Mouse (Mus musculus): ENCODE results near the gene Hoxd10. TPM values are rescaled to one million over a fixed set of nuclear protein-coding genes. Genes with fewer than 3 reads are reported as not detected.

Hoxd10 gene
- total RNA-seq, 2 experiments from 2014 or later: not detected

- ATAC-seq (replicated peaks; ENCODE audit: low FRiP score, low TSS enrichment, poor library complexity, severe bottlenecking): 0 out of 2 replicates have a peak, but pooled peaks have one; percentile 40
Measured at GRCm38 (mm10) chr2:74661685-74662084, 30.0 kb upstream of the Hoxd10 start.

- ATAC-seq (replicated peaks; ENCODE audit: low FRiP score, low TSS enrichment, poor library complexity, severe bottlenecking): peak; percentile 68; the same call in 1 of the 2 replicates
Measured at GRCm38 (mm10) chr2:74663291-74663925, 28.3 kb upstream of the Hoxd10 start.

GRCm38 (mm10) chr2:74666411-74666810, 25.3 kb upstream of the Hoxd10 start:
- no peak for ATAC-seq (replicated peaks; ENCODE audit: low FRiP score, low TSS enrichment, poor library complexity, severe bottlenecking)

GRCm38 (mm10) chr2:74667191-74667841, 24.4 kb upstream of the Hoxd10 start:
- ATAC-seq (replicated peaks; ENCODE audit: low FRiP score, low TSS enrichment, poor library complexity, severe bottlenecking): no peak

- ATAC-seq (replicated peaks; ENCODE audit: low FRiP score, low TSS enrichment, poor library complexity, severe bottlenecking): no peak
Measured at GRCm38 (mm10) chr2:74667842-74668357, 23.8 kb upstream of the Hoxd10 start, which contains the start of gene Hoxd13. Gene Hoxd13 (plus strand): TSS chr2:74668310.

- no peak for ATAC-seq (replicated peaks; ENCODE audit: low FRiP score, low TSS enrichment, poor library complexity, severe bottlenecking)
Measured at GRCm38 (mm10) chr2:74668370-74669229, 23.1 kb upstream of the Hoxd10 start.

- ATAC-seq (replicated peaks; ENCODE audit: low FRiP score, low TSS enrichment, poor library complexity, severe bottlenecking): no peak
Measured at GRCm38 (mm10) chr2:74669230-74669578, 22.5 kb upstream of the Hoxd10 start.

GRCm38 (mm10) chr2:74669650-74670235, 22.0 kb upstream of the Hoxd10 start:
- ATAC-seq (replicated peaks; ENCODE audit: low FRiP score, low TSS enrichment, poor library complexity, severe bottlenecking): no peak

- no peak for ATAC-seq (replicated peaks; ENCODE audit: low FRiP score, low TSS enrichment, poor library complexity, severe bottlenecking)
Measured at GRCm38 (mm10) chr2:74670632-74671188, 21.0 kb upstream of the Hoxd10 start.

GRCm38 (mm10) chr2:74671847-74672246, 19.9 kb upstream of the Hoxd10 start:
- ATAC-seq (replicated peaks; ENCODE audit: low FRiP score, low TSS enrichment, poor library complexity, severe bottlenecking): no peak

- peak; percentile 69 for ATAC-seq (replicated peaks; ENCODE audit: low FRiP score, low TSS enrichment, poor library complexity, severe bottlenecking)
Measured at GRCm38 (mm10) chr2:74672481-74673362, 19.0 kb upstream of the Hoxd10 start.

GRCm38 (mm10) chr2:74673835-74674425, 17.8 kb upstream of the Hoxd10 start:
- ATAC-seq (replicated peaks; ENCODE audit: low FRiP score, low TSS enrichment, poor library complexity, severe bottlenecking): no peak

- ATAC-seq (replicated peaks; ENCODE audit: low FRiP score, low TSS enrichment, poor library complexity, severe bottlenecking): no peak
Measured at GRCm38 (mm10) chr2:74674881-74675665, 16.7 kb upstream of the Hoxd10 start, which contains the start of gene Hoxd12. Gene Hoxd12 (plus strand): TSS chr2:74675013.

- no peak for ATAC-seq (replicated peaks; ENCODE audit: low FRiP score, low TSS enrichment, poor library complexity, severe bottlenecking)
Measured at GRCm38 (mm10) chr2:74675666-74676282, 15.9 kb upstream of the Hoxd10 start.

- no peak for ATAC-seq (replicated peaks; ENCODE audit: low FRiP score, low TSS enrichment, poor library complexity, severe bottlenecking)
Measured at GRCm38 (mm10) chr2:74676376-74677052, 15.2 kb upstream of the Hoxd10 start.

GRCm38 (mm10) chr2:74677106-74677505, 14.6 kb upstream of the Hoxd10 start:
- ATAC-seq (replicated peaks; ENCODE audit: low FRiP score, low TSS enrichment, poor library complexity, severe bottlenecking): no peak

Data from megakaryocyte-erythroid progenitor cell, adult 5-6 weeks (primary cell).